In genomic region chr7:101453296-101453695, GRCm38 (mm10) we compare ENCODE assay signal across 9 mouse cellular contexts. TPM values are rescaled to one million over a fixed set of nuclear protein-coding genes. Genes with fewer than 3 reads are reported as not detected.
A peak's percentile ranks its signal among the peaks of the same experiment; 100 is the strongest.
DNase-seq lines count a peak whose midpoint lies in the region; ATAC-seq lines count a peak whose summit lies in the region.
"Had no signal": no experiment of that assay in that cellular context is flagged by ENCODE, and none has a peak within 500 bp of the region (broad histone marks: within the 10 kb centered on the region; RNA-seq: fewer than 3 reads in every experiment).

No protein-coding gene starts in this region.

- ATAC-seq in heart, embryonic 15.5 days (replicated peaks; ENCODE audit: insufficient number of reproducible peaks, insufficient read depth, low FRiP score, low read depth) = no peak
- no peak for ATAC-seq in neural tube, embryonic 12.5 days (ENCODE audit: low FRiP score, low read depth)
- no peak for ATAC-seq in liver, embryonic 13.5 days (ENCODE audit: low read depth)

- no peak for DNase-seq in heart, embryonic 10.5 days (ENCODE audit: low spot score)
- no peak for DNase-seq in neural tube, embryonic 10.5 days (ENCODE audit: extremely low spot score, low spot score)
- DNase-seq in liver, embryonic 13.5 days = no peak
- no peak for DNase-seq in adrenal gland, adult 8-10 months
- no peak for DNase-seq in cerebellum, adult 11-12 months
- DNase-seq in thymus, postnatal 25 days = no peak

- no peaks in the 10 kb centered on the region for H3K36me3 ChIP-seq in heart, embryonic 15.5 days
- no peaks in the 10 kb centered on the region for H3K36me3 ChIP-seq in heart, embryonic 10.5 days
- H3K36me3 ChIP-seq in neural tube, embryonic 12.5 days = no peaks in the 10 kb centered on the region
- no peaks in the 10 kb centered on the region for H3K36me3 ChIP-seq in liver, embryonic 13.5 days

- 84% methylated on average over 3 of the region's 3 CpGs for WGBS in heart, embryonic 15.5 days
- WGBS in heart, embryonic 10.5 days = 90% methylated on average over 3 of the region's 3 CpGs
- WGBS in neural tube, embryonic 12.5 days = 92% methylated on average over 3 of the region's 3 CpGs
- WGBS in liver, embryonic 13.5 days (ENCODE audit: insufficient replicate concordance) = 77% methylated on average over 3 of the region's 3 CpGs

- no peak overlapping the region for H3K27ac ChIP-seq in heart, embryonic 15.5 days
- no peak overlapping the region for H3K27ac ChIP-seq in heart, embryonic 10.5 days
- H3K27ac ChIP-seq in neural tube, embryonic 12.5 days = no peak overlapping the region
- no peak overlapping the region for H3K27ac ChIP-seq in liver, embryonic 13.5 days

- no peaks in the 10 kb centered on the region for H3K9me3 ChIP-seq in heart, embryonic 15.5 days (replicated peaks)
- no peaks in the 10 kb centered on the region for H3K9me3 ChIP-seq in heart, embryonic 10.5 days
- no peaks in the 10 kb centered on the region for H3K9me3 ChIP-seq in neural tube, embryonic 12.5 days
- no peaks in the 10 kb centered on the region for H3K9me3 ChIP-seq in liver, embryonic 13.5 days (replicated peaks)

- peaks cover 61% of the 10 kb centered on the region for H3K27me3 ChIP-seq in heart, embryonic 15.5 days
- peaks cover 72% of the 10 kb centered on the region for H3K27me3 ChIP-seq in heart, embryonic 10.5 days (ENCODE audit: insufficient read depth, poor library complexity, severe bottlenecking)
- peaks cover 19% of the 10 kb centered on the region for H3K27me3 ChIP-seq in neural tube, embryonic 12.5 days (replicated peaks)
- peaks cover 53% of the 10 kb centered on the region for H3K27me3 ChIP-seq in liver, embryonic 13.5 days

- H3K9ac ChIP-seq in heart, embryonic 15.5 days = no peak overlapping the region
- H3K9ac ChIP-seq in neural tube, embryonic 12.5 days = no peak overlapping the region
- no peak overlapping the region for H3K9ac ChIP-seq in liver, embryonic 13.5 days

- peak overlapping the region; percentile 97 for H3K4me2 ChIP-seq in heart, embryonic 15.5 days
- peak overlapping the region; percentile 82; the same call in 1 of the 2 replicates for H3K4me2 ChIP-seq in neural tube, embryonic 12.5 days (replicated peaks)
- peak overlapping the region; percentile 19; the same call in 1 of the 2 replicates for H3K4me2 ChIP-seq in liver, embryonic 13.5 days

- H3K4me3 ChIP-seq in heart, embryonic 15.5 days = peak overlapping the region; percentile 61
- no peak overlapping the region for H3K4me3 ChIP-seq in heart, embryonic 10.5 days
- no peak overlapping the region for H3K4me3 ChIP-seq in neural tube, embryonic 12.5 days
- H3K4me3 ChIP-seq in liver, embryonic 13.5 days (replicated peaks) = 0 out of 2 replicates have a peak overlapping the region, but pooled peaks have one; percentile 6

- peaks cover 24% of the 10 kb centered on the region for H3K4me1 ChIP-seq in heart, embryonic 15.5 days (replicated peaks)
- peaks cover 15% of the 10 kb centered on the region for H3K4me1 ChIP-seq in heart, embryonic 10.5 days
- peaks cover 6% of the 10 kb centered on the region; the same call in 1 of the 2 replicates for H3K4me1 ChIP-seq in neural tube, embryonic 12.5 days
- H3K4me1 ChIP-seq in liver, embryonic 13.5 days (replicated peaks) = peaks cover 5% of the 10 kb centered on the region

RNA-seq across cellular contexts. Expression of gene Pde2a, which starts 31.8 kb away (rescaled TPM):
- polyA plus RNA-seq in heart, embryonic 15.5 days (2015; fragmentation: Nextera tagmentation; extraction: Ambion mirVana) = 16.3 and 21.9 TPM in 2 replicates
- polyA plus RNA-seq in heart, embryonic 10.5 days (2016; fragmentation: Nextera tagmentation; extraction: Ambion mirVana) = 1.6 and 12.0 TPM in 2 replicates
- 30.7 and 40.0 TPM in 2 replicates for polyA plus RNA-seq in neural tube, embryonic 12.5 days (2016; fragmentation: Nextera tagmentation; extraction: Ambion mirVana)
- polyA plus RNA-seq in liver, embryonic 13.5 days (2015; fragmentation: Nextera tagmentation; extraction: Ambion mirVana) = 4.0 and 6.7 TPM in 2 replicates
- 100 to 1,000 TPM; 219 to 291 (median 255) TPM for total RNA-seq in adrenal gland, adult 8-10 months (2022)

RNA-seq across cellular contexts. Expression of gene Gm45837, which starts 42.6 kb away (rescaled TPM):
- not detected in 2 replicates for polyA plus RNA-seq in heart, embryonic 15.5 days (2015; fragmentation: Nextera tagmentation; extraction: Ambion mirVana)
- polyA plus RNA-seq in heart, embryonic 10.5 days (2016; fragmentation: Nextera tagmentation; extraction: Ambion mirVana) = 3.3 TPM in 1 of 2 replicates, not detected in the other
- not detected in 2 replicates for polyA plus RNA-seq in neural tube, embryonic 12.5 days (2016; fragmentation: Nextera tagmentation; extraction: Ambion mirVana)
- 0.31 and 3.1 TPM in 2 replicates for polyA plus RNA-seq in liver, embryonic 13.5 days (2015; fragmentation: Nextera tagmentation; extraction: Ambion mirVana)
- total RNA-seq in adrenal gland, adult 8-10 months (2022) = 1 to 10 TPM in 2 of 4 experiments, not detected in 2; 4.4 to 8.6 TPM
- polyA plus RNA-seq: large intestine, adult 2 months had no signal

Comparison
In these comparisons a context has a peak if more than half of its experiments do, and no peak if none do; other contexts are left out.
1. H3K4me3 ChIP-seq: peak in heart, embryonic 15.5 days (single experiment) and liver, embryonic 13.5 days (single experiment); none in heart, embryonic 10.5 days (single experiment) and neural tube, embryonic 12.5 days (single experiment).
2. H3K4me2 ChIP-seq: peak in every context shown above with its lines; median percentile 97 in heart, embryonic 15.5 days; 82 in neural tube, embryonic 12.5 days; 19 in liver, embryonic 13.5 days.